Mouse (Mus musculus) limb, embryonic 11.5 days (tissue): ENCODE measurements around the gene Mapk8. TPM values are rescaled to one million over a fixed set of nuclear protein-coding genes. Genes with fewer than 3 reads are reported as not detected.
"Not testable (repeated sequence)": the region's sequence is repeated elsewhere in the genome, so short reads cannot be mapped to it uniquely, and the experiment has no call there.

Experiments used
- ATAC-seq: fragments of 200-750 bp; cut with Nextera tagmentation; 2 replicates; pipeline ENCODE4 v1.8.0; 2017; ENCODE audit warnings: low read depth; ENCODE audit not compliant: insufficient number of reproducible peaks, low FRiP score, low TSS enrichment
- DNase-seq: peaks from one replicate; pipeline ENCODE4 v3.0.0-alpha.2; 2015; ENCODE audit warnings: low spot score
- H3K27ac ChIP-seq: fragments of 300-500 bp; sonication (generic); replicated peaks from 2 replicates; pipeline ENCODE4 v1.5.1; 2014; ENCODE audit warnings: low read depth, mild to moderate bottlenecking, low read length
- H3K27me3 ChIP-seq: fragments of 300-500 bp; sonication (generic); 2 replicates; pipeline ENCODE4 v1.6.1; 2014; ENCODE audit warnings: mild to moderate bottlenecking, low read length, mixed read lengths; ENCODE audit not compliant: control insufficient read depth, insufficient read depth
- H3K36me3 ChIP-seq: fragments of 300-500 bp; sonication (generic); 2 replicates; pipeline ENCODE4 v1.6.1; 2014; ENCODE audit warnings: mild to moderate bottlenecking, low read length, moderate library complexity, mixed read lengths; ENCODE audit not compliant: control insufficient read depth, insufficient read depth
- H3K4me1 ChIP-seq: fragments of 300-500 bp; sonication (generic); 2 replicates; pipeline ENCODE4 v1.6.1; 2014; ENCODE audit warnings: low read length, mixed read lengths; ENCODE audit not compliant: control insufficient read depth, insufficient read depth
- H3K4me2 ChIP-seq: fragments of 300-500 bp; sonication (generic); 2 replicates; pipeline ENCODE4 v1.6.1; 2014; ENCODE audit warnings: low read depth, mild to moderate bottlenecking, moderate library complexity; ENCODE audit not compliant: severe bottlenecking
- H3K4me3 ChIP-seq: fragments of 300-500 bp; sonication (generic); 2 replicates; pipeline ENCODE4 v1.5.1; 2014; ENCODE audit warnings: low read depth, low read length
- H3K9ac ChIP-seq: fragments of 300-500 bp; sonication (generic); 2 replicates; pipeline ENCODE4 v1.6.1; 2014; ENCODE audit warnings: mild to moderate bottlenecking, low read length
- H3K9me3 ChIP-seq: fragments of 300-500 bp; sonication (generic); 2 replicates; pipeline ENCODE4 v1.6.1; 2016; ENCODE audit warnings: low read length; ENCODE audit not compliant: control insufficient read depth
- WGBS: fragments of 180-500 bp; shearing (Covaris S2); extraction: QIAGEN DNeasy Blood & Tissue Kit; methylation state at CpG from one replicate; pipeline ENCODE4 v1.1.7; 2014; 5-methylcytosine and 5-hydroxymethylcytosine counted together
- polyA plus RNA-seq: library from polyadenylated mRNA; unstranded; fragments of >200 nt; fragmentation: Nextera tagmentation; extraction: Ambion mirVana; gene quantifications from 2 replicates; pipeline ENCODE4 v1.2.1, GENCODE M21; 2014

Mapk8 gene
- polyA plus RNA-seq, 1 experiment from 2014 or later, result 21.2 TPM

DNA sequence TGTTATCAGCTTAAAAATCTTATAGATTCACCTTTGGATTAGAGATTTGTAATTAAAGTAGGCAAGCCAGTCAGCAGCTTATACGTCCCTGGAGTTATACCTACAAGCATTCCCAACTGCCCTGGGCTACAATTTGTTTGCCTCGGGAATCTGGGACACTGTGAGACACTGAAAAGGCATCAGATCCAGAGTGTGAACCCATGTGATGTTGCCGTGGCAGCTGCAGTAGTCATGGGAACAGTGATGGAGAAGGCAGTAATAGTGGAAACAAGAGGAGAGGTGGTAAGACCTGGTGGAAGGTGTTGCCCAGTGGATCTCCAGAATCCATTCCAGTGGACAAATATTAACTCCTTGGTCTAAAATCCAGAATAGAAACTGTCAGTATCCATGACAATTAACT, 16.7 kb upstream of the Mapk8 start:
- Histone ChIP-seq H3K4me3 (no peak overlapping the region), H3K9ac (no peak overlapping the region), H3K27ac (no peak overlapping the region), H3K36me3 (no peaks in the 10 kb centered on the region), H3K9me3 (no peaks in the 10 kb centered on the region), H3K27me3 (no peaks in the 10 kb centered on the region), H3K4me1 (peaks cover 14% of the 10 kb centered on the region), H3K4me2 (no peak overlapping the region)
- no peak for ATAC-seq
- 73% methylated on average over 3 of the region's 3 CpGs for WGBS
- no peak for DNase-seq

DNA sequence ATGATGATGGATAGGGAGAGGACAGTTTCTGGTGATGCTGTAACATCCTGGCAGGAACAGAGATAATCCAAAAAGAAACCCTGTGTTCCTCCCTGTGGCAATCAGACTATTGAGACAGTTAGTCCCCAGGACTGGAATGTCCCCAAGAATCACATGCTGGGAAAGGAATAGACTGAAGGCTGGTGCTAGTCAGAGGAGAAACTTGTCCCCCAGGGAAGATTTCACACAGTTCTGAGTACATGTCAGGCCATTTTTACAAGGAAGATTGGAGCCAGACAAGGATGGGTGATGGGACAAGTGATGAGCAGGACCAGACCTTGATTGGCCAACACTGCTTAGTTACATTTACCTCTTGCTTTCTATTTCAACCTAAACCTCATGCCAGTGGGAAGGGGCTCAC, 3.4 kb upstream of the Mapk8 start:
- DNase-seq (no peak), ATAC-seq (no peak)
- Histone ChIP-seq H3K36me3 (no peaks in the 10 kb centered on the region), H3K4me2 (no peak overlapping the region), H3K4me3 (no peak overlapping the region), H3K27me3 (no peaks in the 10 kb centered on the region), H3K27ac (no peak overlapping the region), H3K9ac (no peak overlapping the region), H3K9me3 (no peaks in the 10 kb centered on the region), H3K4me1 (no peaks in the 10 kb centered on the region)

DNA sequence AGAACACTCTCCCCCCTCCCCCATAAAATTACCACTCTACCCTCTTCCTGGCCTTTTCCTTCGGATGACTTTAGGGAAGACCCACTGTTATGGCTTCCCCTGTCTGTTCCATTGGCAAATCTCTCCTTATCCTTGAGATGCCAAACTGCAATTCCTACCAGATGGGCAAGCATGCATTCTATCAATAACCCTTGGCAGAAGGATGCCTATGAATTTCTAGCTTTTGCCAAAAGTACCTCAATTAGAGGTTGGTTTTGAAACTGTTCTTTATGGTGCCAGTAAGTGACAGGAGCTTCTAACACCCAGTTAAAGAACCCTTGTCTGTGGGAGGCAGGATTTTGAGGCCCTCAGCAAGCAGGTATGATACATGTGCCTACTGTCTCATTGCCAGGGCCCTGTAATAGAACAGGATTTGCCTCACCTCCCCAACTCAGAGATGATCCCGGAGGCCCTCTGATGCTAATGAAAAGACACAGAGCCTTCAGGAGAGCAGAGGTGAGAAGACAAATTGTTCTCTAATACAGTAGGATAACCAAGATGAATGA, 2.4 kb upstream of the Mapk8 start:
- Histone ChIP-seq H3K9me3 (no peaks in the 10 kb centered on the region), H3K9ac (no peak overlapping the region), H3K4me1 (no peaks in the 10 kb centered on the region), H3K36me3 (no peaks in the 10 kb centered on the region), H3K4me2 (no peak overlapping the region), H3K27ac (no peak overlapping the region), H3K27me3 (no peaks in the 10 kb centered on the region), H3K4me3 (no peak overlapping the region)
- 77% methylated on average over 2 of the region's 2 CpGs for WGBS
- DNase-seq, result no peak
- ATAC-seq, result no peak

DNA sequence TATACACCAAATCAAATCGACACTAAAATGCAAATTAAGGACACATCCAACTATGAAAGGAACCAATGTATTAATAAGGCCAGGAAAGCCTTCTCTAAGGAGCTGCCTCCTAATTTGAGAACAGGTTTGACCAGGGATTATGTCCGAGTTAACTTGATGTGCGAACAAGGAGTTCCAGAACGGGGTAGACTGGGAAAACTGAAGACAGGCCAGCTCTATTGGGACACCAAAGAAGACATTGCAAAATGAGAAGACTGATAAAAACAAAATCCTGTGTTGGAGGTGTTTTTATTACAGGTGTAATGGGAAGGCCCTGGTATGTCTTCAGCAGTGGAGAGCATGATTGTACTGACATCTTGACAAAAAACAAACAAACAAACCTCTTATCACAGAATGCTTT, 1.3 kb upstream of the Mapk8 start:
- Histone ChIP-seq H3K4me1 (no peaks in the 10 kb centered on the region), H3K36me3 (no peaks in the 10 kb centered on the region), H3K27ac (no peak overlapping the region), H3K27me3 (no peaks in the 10 kb centered on the region), H3K4me3 (no peak overlapping the region), H3K4me2 (no peak overlapping the region), H3K9ac (no peak overlapping the region), H3K9me3 (no peaks in the 10 kb centered on the region)
- DNase-seq (no peak), ATAC-seq (no peak)
- WGBS, result 82% methylated on average over 4 of the region's 4 CpGs

DNA sequence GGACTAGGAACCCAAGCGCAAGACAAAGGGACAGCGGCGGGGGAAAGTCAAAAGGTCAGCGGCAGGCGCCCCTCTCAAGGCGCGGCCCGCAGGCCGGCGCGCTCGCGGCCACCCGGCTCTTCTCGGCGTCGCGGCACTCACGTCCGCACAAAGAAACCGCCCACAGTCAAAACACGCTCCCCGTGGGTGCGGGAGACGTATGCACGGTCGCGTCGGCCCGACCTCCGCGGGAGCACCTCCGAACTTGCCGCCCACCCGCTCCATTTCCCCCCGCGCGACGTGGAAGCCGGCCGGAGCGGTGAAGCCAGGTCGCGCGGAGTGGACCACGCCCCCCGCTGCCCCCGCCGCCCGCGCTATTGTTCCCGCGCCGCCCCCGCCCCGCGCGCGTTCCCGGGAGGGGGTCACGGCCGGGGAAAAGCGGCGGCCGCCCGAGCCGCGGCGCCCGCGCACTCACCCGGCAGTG, 366 bp downstream of the Mapk8 start:
- Histone ChIP-seq H3K36me3 (no peaks in the 10 kb centered on the region), H3K9me3 (no peaks in the 10 kb centered on the region), H3K27me3 (no peaks in the 10 kb centered on the region), H3K4me1 (no peaks in the 10 kb centered on the region), H3K4me2 (peak overlapping the region; percentile 45), H3K27ac (peak overlapping the region; percentile 92), H3K4me3 (peak overlapping the region; percentile 89), H3K9ac (peak overlapping the region; percentile 95)
- DNase-seq, result peak; percentile 68
- peak; percentile 63; the same call in 1 of the 2 replicates for ATAC-seq
- WGBS, result under 1% methylated on average over 71 of the region's 72 CpGs

DNA sequence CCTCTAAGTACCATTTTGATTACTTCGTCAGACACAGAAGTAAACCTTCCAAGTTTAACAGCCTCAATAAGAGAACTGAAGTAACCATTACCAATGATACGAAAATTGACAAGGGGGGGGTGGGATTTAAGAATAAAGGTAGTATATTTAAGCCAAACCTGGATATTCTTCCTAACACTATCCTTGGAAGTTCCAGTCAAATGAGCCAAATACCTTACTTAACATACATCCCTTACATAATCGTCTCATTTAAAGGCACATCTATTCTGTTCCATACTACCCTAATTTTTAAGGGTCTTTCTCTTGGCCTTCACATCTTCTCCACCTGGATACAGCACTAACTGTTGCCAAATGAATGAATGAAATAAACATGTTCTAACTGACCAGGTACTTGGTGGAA, 996 bp downstream of the Mapk8 start:
- WGBS, result 43% methylated on average over 3 of the region's 3 CpGs

DNA sequence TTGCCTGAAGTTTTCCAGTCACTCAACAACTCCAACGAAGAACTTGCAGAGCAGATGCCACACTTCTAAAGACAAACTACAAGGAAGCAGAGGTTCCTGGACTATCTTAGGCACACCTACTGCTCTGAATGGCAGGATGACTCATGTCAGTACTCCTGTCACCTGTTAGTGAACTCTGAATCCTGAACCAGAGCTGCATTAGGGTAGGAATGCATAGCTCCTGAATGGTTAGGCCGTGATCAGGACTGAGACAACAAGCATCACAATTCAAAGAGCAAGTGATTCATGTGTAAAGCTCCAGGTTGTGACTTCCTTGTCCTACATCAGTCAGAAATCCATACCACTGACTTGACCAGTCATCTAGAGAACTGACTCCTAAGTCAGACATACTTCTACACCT, 3.2 kb downstream of the Mapk8 start:
- no peak overlapping the region for H3K27ac ChIP-seq
- no peaks in the 10 kb centered on the region for H3K27me3 ChIP-seq
- H3K36me3 ChIP-seq, result no peaks in the 10 kb centered on the region
- WGBS, result 83% methylated on average over 2 of the region's 2 CpGs
- no peak overlapping the region for H3K9ac ChIP-seq
- H3K4me1 ChIP-seq, result no peaks in the 10 kb centered on the region
- H3K4me3 ChIP-seq, result no peak overlapping the region
- H3K4me2 ChIP-seq, result no peak overlapping the region
- H3K9me3 ChIP-seq, result no peaks in the 10 kb centered on the region
- DNase-seq, result no peak
- no peak for ATAC-seq

More for the DNA sequence above, 996 bp downstream of the Mapk8 start:
- H3K4me2 ChIP-seq, result peak overlapping the region; percentile 45
- no peaks in the 10 kb centered on the region for H3K36me3 ChIP-seq
- H3K4me3 ChIP-seq, result peak overlapping the region; percentile 89
- peak overlapping the region; percentile 95 for H3K9ac ChIP-seq
- DNase-seq (no peak), ATAC-seq (no peak)
- H3K27ac ChIP-seq, result no peak overlapping the region
- H3K27me3 ChIP-seq, result no peaks in the 10 kb centered on the region
- H3K9me3 ChIP-seq, result no peaks in the 10 kb centered on the region
- H3K4me1 ChIP-seq, result no peaks in the 10 kb centered on the region

DNA sequence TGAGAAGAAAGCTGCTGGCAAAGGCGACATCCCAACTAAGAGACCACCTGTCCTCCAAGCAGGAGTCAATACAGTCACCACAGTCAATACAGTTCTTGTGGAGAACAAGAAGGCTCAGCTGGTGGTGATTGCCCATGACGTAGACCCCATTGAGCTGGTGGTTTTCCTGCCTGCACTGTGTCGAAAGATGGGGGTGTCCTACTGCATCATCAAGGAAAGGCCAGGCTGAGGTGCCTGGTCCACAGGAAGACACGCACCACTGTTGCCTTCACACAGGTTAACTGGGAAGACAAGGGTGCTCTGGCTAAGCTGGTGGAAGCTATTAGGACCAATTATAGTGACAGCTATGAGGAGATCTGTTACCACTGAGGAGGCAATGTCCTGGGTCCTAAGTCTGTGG, 14.5 kb downstream of the Mapk8 start:
- H3K4me1 ChIP-seq, H3K9ac ChIP-seq, H3K27me3 ChIP-seq, H3K4me3 ChIP-seq, H3K27ac ChIP-seq, ATAC-seq, H3K36me3 ChIP-seq, H3K4me2 ChIP-seq, DNase-seq, H3K9me3 ChIP-seq: not testable (repeated sequence)
- WGBS, result 90% methylated on average over 4 of the region's 4 CpGs

DNA sequence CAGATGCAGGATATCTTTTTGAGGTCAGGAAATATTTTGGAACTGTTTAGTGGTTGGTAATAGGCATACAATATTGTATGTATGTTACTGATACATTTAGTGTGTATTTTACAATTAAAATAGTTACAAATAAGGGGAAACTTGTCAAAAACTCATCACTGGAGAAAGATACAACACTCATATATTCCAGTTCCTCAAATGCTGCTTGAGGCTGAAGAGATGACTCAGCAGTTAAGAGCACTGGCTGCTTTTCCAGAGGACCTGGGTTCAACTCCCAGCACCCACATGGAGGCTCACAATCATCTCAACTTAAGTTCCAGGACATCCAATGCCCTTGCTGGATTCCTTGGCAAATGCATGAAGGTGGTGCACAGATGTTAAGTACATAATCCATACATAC, 22.8 kb downstream of the Mapk8 start:
- H3K4me1 ChIP-seq, result no peaks in the 10 kb centered on the region
- H3K27me3 ChIP-seq, result no peaks in the 10 kb centered on the region
- DNase-seq (no peak), ATAC-seq (no peak)
- no peak overlapping the region for H3K4me3 ChIP-seq
- no peaks in the 10 kb centered on the region for H3K36me3 ChIP-seq
- H3K9ac ChIP-seq, result no peak overlapping the region
- H3K4me2 ChIP-seq, result no peak overlapping the region
- H3K27ac ChIP-seq, result no peak overlapping the region
- no peaks in the 10 kb centered on the region for H3K9me3 ChIP-seq
